11 mouse cellular contexts compared by ENCODE assay signal in genomic region chr3:101146126-101146772, GRCm38 (mm10). TPM values are rescaled to one million over a fixed set of nuclear protein-coding genes. Genes with fewer than 3 reads are reported as not detected.
DNase-seq lines count a peak whose midpoint lies in the region; ATAC-seq lines count a peak whose summit lies in the region.
"Had no signal": no experiment of that assay in that cellular context is flagged by ENCODE, and none has a peak within 500 bp of the region (broad histone marks: within the 10 kb centered on the region; RNA-seq: fewer than 3 reads in every experiment).

No protein-coding gene starts in this region.

- no peak overlapping the region for H3K9ac ChIP-seq in forebrain, embryonic 16.5 days (replicated peaks; ENCODE audit: low read depth, low read length)
- no peak overlapping the region for H3K9ac ChIP-seq in midbrain, embryonic 15.5 days
- H3K9ac ChIP-seq: stomach, embryonic 15.5 days had no signal

- H3K27me3 ChIP-seq in forebrain, embryonic 16.5 days (replicated peaks; ENCODE audit: control insufficient read depth, insufficient read depth, low read length), result no peaks in the 10 kb centered on the region
- H3K27me3 ChIP-seq in midbrain, embryonic 15.5 days (replicated peaks), result no peaks in the 10 kb centered on the region

- no peak overlapping the region for H3K4me3 ChIP-seq in forebrain, embryonic 16.5 days (replicated peaks; ENCODE audit: low read length)
- no peak overlapping the region for H3K4me3 ChIP-seq in midbrain, embryonic 15.5 days
- H3K4me3 ChIP-seq: stomach, embryonic 15.5 days had no signal

- H3K27ac ChIP-seq in forebrain, embryonic 16.5 days (ENCODE audit: low read length), result peak overlapping the region; percentile 89
- H3K27ac ChIP-seq in midbrain, embryonic 15.5 days, result peak overlapping the region; percentile 91
- H3K27ac ChIP-seq: stomach, embryonic 15.5 days had no signal

- peaks cover 27% of the 10 kb centered on the region for H3K4me1 ChIP-seq in forebrain, embryonic 16.5 days (replicated peaks; ENCODE audit: control insufficient read depth, insufficient read depth, low read length)
- H3K4me1 ChIP-seq in midbrain, embryonic 15.5 days, result peaks cover 26% of the 10 kb centered on the region
- H3K4me1 ChIP-seq: stomach, embryonic 15.5 days had no signal

- 53% methylated on average over 7 of the region's 7 CpGs for WGBS in forebrain, embryonic 16.5 days
- WGBS in midbrain, embryonic 15.5 days, result 30% methylated on average over 7 of the region's 7 CpGs

- H3K36me3 ChIP-seq in forebrain, embryonic 16.5 days (ENCODE audit: control insufficient read depth, insufficient read depth), result no peaks in the 10 kb centered on the region
- H3K36me3 ChIP-seq in midbrain, embryonic 15.5 days (replicated peaks), result no peaks in the 10 kb centered on the region
- H3K36me3 ChIP-seq: stomach, embryonic 15.5 days had no signal

- peak overlapping the region; percentile 54 for H3K4me2 ChIP-seq in forebrain, embryonic 16.5 days (ENCODE audit: low read length)
- H3K4me2 ChIP-seq in midbrain, embryonic 15.5 days, result peak overlapping the region; percentile 49

- peak; percentile 36 for DNase-seq in gastrocnemius, adult 18-20 months (ENCODE audit: low spot score)
- DNase-seq in gastrocnemius, postnatal 36 days, result no peak
- DNase-seq in Muller cell, postnatal 12 days (ENCODE audit: inconsistent ontology term), result peak; percentile 74
- DNase-seq in layer of hippocampus, adult 9-10 months (ENCODE audit: low spot score), result no peak
- DNase-seq in cerebellum, postnatal 36 days, result no peak
- DNase-seq: lung, adult 2 months had no signal

- H3K9me3 ChIP-seq in forebrain, embryonic 16.5 days (ENCODE audit: control insufficient read depth, low read length), result peaks cover 6% of the 10 kb centered on the region
- H3K9me3 ChIP-seq in midbrain, embryonic 15.5 days, result 0 out of 2 replicates have a peak, but pooled peaks cover 2% of the 10 kb centered on the region
- H3K9me3 ChIP-seq: stomach, embryonic 15.5 days had no signal

- intact Hi-C loops in gastrocnemius, postnatal 36 days (cut with DNase I), result no loop called here

- ATAC-seq in forebrain, embryonic 16.5 days, result no peak
- peak; percentile 26 for ATAC-seq in midbrain, embryonic 15.5 days (replicated peaks)
- ATAC-seq in erythroblast, adult 5-6 weeks (replicated peaks; ENCODE audit: low FRiP score, poor library complexity, severe bottlenecking), result no peak
- ATAC-seq: inflammation-experienced regulatory T-cells, adult 6 months had no signal

RNA-seq across cellular contexts. Expression of gene Ptgfrn, which starts 36.2 kb away (rescaled TPM):
- 1 to 10 TPM; 6.7 to 8.5 TPM for total RNA-seq in gastrocnemius, adult 18-20 months (2021)
- 10 to 100 TPM; 11.7 to 14.0 TPM for total RNA-seq in gastrocnemius, postnatal 36 days (2021)
- polyA plus RNA-seq in forebrain, embryonic 16.5 days (2015; fragmentation: Nextera tagmentation; extraction: Ambion mirVana), result 3.2 and 3.4 TPM in 2 replicates
- 2.6 and 2.7 TPM in 2 replicates for polyA plus RNA-seq in midbrain, embryonic 15.5 days (2015; fragmentation: Nextera tagmentation; extraction: Ambion mirVana)
- 6.3 TPM in 1 of 2 replicates, not detected in the other for total RNA-seq in erythroblast, adult 5-6 weeks (2015; ENCODE audit: low replicate concordance)
- total RNA-seq in erythroblast, adult 5-6 weeks (2017; ENCODE audit: low replicate concordance), result 0.09 TPM in 1 of 2 replicates, not detected in the other

Comparison
In these comparisons a context has a peak if more than half of its experiments do, and no peak if none do; other contexts are left out.
1. DNase-seq: peak in gastrocnemius, adult 18-20 months (single experiment) and Muller cell, postnatal 12 days (single experiment); none in gastrocnemius, postnatal 36 days (0 of 2), layer of hippocampus, adult 9-10 months (single experiment) and cerebellum, postnatal 36 days (0 of 2).